Mouse (Mus musculus) kidney, adult 9 months (tissue): ENCODE measurements at regions not wholly inside any gene's neighbourhood (a gene's known extent, or its start where the extent isn't known, plus 50 kb on each side); places are given as distances from the start of the nearest gene placed in this dataset.
A peak's percentile ranks its signal among the peaks of the same experiment; 100 is the strongest.

Source experiments
- DNase-seq: peaks from one replicate; pipeline ENCODE4 v3.0.0; 2022

DNA sequence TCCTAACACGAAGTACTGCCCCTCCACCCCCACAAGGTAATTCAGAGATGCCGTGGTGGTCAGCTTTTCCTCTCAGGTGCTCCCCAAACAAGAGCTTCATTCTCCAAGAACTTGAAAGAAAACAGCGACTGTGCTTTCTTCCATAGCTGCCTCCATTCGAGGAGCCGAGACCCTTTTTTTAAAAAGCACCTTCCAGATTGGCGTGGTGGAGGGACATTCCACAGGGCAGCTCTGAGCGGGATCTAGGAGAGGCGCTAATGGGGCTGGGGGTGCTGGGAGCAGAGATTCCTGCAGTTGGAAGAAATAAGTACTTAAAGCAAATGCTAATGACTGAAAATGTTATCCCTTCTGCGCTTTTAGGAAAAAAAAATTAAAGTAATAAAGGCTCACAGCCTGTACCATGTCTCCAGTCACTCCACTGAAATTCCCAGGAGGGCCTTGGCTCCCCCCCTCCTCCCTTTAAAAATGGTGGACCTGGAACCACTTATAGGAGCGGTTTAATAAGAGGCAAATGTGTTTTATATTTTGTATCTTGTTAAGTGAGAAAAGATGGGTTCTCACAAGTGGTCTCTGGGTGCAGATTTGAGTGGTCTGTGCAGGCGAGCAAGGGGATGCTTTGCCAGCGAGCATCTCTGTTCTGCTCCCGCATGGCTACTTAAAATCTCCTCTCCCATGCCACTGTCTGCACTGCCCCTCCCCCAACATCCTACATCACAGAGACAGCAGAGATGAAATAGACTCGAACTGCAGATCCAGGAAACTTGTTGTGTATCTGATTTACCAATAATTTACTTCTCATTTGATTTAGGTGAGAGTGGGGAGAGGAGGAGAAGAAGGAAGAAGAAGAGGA, 77.4 kb upstream of the Zfhx3 start:
- DNase-seq = no peak

DNA sequence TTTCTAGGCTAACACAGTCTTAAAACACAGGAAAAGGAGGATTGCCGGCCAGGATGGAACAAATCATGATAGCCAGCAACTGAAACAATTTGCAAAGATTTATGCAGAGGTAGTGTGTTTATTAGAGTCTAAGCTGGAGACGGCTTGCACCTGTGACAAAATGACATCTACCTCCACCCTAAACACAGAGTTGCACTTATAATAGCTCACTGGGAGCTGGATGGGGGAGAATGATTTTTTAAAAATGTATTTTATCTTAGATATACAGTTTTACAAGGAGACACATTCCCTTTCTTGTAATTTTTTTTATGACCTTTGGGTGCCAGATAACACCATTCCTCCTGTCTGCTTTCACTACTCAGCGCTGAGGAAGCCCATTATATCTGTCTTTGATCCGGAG, 76.7 kb upstream of the Zfhx3 start:
- no peak for DNase-seq

DNA sequence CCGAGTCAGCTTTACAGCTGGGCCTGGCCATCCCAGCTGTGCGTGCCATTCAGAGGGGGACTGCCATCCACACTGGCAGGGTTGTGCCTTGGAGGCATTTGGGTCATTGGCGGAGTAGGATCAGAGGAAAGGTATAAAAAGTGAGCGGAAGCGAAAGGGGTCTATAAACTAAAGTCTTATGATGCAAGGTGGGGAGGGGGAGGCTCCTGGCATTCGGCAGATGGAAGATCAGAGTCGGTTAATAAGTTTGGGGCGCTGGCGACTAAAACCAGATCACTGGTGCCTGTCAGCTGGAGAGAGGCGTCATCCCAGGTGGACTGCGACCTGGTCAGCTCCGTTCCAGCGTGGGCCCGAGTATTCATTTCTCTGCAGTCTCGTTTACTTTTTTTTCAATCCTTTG, 70.7 kb upstream of the Zfhx3 start:
- DNase-seq = no peak

DNA sequence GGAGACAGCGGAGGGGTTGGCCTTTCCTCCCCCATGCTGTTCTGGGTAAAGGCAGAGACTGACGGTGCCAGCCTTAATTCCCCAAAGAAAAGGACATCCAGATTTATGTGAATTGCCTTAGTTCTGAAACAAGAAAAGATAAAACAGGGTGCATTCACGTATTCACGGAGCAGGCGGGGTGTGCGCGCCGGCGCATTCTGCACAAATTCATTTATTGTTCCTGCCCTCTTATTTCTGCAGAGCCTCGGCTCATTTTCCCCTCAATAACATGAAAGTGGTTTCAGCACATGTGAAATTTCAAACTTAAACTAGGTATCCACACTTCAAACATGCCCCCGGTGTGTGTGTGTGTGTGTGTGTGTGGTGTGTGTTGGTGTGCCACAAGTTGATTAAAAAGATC, 70.3 kb upstream of the Zfhx3 start:
- DNase-seq = no peak

DNA sequence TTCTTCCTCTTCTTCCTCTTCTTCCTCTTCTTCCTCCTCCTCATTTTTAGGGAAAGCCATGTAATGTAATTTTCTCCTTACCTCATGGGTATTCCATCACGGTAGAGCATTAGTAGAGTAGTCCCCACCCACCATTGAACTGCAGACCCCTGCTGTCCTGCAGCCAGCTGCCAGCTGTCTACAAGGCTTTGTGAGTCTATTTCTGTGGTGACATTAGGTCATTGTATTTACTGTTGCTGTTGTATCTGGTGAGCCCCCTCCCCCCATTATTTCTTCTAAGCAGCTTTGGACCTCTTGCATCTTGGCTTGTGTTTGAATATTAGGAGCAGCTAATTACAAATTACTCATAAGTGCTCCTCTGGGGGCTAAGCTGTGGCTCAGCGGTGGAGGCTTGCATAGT, 66.0 kb upstream of the Zfhx3 start:
- no peak for DNase-seq

DNA sequence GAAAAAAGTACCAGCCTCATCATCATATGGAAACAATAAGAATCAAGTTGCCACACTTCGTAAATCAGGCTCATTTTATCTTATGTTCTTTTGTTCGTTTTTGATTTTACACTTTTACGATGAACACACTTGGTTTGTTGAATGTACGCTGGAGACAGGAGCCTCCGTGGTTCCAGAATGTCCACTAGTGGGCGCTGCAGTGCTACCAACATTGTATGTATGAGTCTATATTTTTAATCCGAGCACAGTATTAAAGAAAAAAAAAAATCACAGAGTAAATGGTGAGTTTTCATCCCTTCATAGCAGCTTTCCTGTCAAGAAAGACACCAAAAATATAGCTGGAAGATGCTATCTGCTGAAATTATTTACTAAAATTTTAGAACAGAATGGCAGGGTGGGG, 60.6 kb upstream of the Zfhx3 start:
- DNase-seq = peak; percentile 52

DNA sequence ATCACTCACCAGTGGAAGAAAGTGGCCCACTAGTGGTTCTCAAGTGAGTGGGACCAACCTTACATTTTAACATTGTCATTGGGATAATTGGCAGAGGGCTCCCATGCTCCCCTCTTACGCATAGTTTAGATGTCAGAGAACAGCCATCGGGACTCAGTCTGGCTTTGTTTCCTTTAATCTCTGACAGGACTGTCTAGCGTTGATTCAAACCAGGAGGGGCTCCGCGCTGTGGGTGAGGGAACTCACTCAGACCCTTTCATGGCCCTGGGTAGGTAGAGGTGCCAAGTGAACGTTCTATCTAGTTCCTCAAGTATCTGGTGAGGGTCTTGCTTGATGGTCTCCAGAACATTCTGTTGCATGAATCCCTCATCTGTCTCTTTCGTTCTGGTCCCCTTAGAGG, 56.9 kb upstream of the Zfhx3 start:
- no peak for DNase-seq

DNA sequence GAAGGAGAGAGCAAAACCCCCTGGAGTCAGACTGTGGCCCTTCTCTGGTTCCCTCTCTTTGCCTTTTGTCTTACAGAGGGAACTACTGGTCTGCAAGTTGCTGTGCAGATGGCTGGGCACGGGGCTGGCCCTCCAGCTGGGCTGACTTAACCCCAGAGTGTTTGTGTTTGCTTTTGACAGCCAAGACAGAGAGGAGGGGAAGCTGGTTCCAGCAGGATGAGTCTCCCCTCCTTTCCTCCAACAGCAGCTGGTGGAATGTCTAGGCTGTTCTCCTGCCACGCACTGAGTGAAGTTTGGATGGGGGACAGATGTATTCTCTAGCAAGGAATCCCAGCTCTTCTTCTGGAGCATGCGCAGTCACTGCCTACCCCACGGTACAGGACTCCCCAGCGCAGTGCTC, 56.5 kb upstream of the Zfhx3 start:
- no peak for DNase-seq

DNA sequence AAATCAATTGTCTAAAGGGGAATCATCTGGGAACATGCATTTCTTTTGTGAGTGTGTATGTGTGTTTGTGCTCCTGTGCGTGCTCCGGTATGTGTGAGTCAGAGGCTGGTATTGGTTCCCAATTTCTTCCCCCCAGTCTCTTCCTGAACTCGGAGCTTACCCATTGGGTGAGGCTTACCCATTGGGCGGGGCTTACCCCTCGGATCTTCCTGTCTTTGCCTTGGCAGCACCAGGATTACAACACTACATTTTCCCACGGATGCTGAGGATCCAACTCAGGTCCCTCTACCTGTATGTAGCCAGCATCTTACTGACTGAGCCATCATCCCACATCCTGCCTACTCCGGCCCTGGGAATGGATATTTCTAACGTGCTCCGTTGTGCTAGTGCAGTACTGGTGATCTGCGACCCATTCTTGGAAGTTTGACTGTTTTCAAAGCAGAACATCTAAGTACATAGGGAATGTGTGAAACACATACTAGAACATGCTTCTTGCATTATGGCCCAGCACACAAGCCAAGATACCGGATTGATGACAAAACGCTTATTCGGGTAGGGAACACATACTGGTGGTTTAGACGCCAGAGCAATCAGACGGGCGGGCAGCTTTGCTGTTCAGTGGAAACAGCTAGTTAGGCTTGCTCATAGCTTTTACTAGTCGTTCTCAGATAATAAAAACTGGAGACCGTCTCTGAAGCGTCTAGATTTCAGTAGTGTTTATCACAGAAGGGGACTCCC, 55.8 kb upstream of the Zfhx3 start:
- no peak for DNase-seq

DNA sequence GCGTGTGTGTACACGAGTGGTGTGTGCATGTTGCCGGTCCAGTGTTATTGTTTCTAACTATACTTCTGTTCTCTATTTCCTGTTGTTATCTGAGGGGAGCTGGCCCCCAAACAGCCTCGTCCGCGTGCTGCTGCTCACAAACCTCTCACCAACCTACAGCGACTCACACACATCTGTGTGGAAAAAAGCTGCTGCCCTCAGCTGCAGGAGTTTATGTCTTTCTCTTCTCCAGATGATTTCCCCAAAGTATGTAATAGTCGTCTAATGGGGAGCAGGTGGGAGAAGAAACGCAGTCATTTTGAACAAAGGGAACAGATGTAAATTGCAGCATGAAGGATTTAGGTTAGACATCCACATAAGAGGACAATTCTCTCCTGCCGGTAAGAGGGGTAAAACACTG, 55.1 kb upstream of the Zfhx3 start:
- no peak for DNase-seq

DNA sequence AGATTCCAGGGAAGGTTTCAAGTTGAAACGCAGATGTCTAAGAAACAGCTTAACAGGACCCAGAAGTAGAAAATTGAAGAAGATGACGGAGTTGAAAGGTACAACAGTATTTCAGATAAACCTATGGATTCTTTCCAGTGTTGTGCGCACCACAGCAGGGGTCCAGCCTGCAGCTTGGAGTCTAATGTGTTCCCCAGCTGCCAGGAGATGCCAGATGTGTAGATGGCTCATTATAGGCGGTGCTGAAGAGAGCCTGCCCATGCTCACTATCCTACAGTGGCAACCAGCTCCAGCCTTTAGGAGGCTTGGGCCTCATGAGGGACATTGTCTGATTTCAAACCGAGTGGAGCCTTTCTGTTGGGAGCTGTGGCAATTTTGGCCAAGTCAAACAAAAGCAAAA, 51.5 kb upstream of the Zfhx3 start:
- no peak for DNase-seq
